Mouse (Mus musculus) CH12.LX (cell line): ENCODE measurements at regions not wholly inside any gene's neighbourhood (a gene's known extent, or its start where the extent isn't known, plus 50 kb on each side); places are given as distances from the start of the nearest gene placed in this dataset.

ENCODE experiments used
- DNase-seq: peaks from one replicate; pipeline ENCODE4 v3.0.0-alpha.2; 2013; ENCODE audit errors: extremely low read depth
- H3K27ac ChIP-seq: 2 replicates; pipeline ENCODE4 v1.5.1; 2012; ENCODE audit warnings: low read depth, mild to moderate bottlenecking, control low read depth, moderate library complexity; ENCODE audit not compliant: insufficient read depth
- H3K27me3 ChIP-seq: replicated peaks from 2 replicates; pipeline ENCODE3; 2012; ENCODE audit warnings: inconsistent platforms
- H3K36me3 ChIP-seq, 2 experiments: replicated peaks in 1 of 2; 2 replicates each; pipeline versions ENCODE3 to v1.6.1; 2012; ENCODE audit warnings: inconsistent platforms in 1 of 2, low read length in 1 of 2, mild to moderate bottlenecking in 1 of 2, mixed read lengths in 1 of 2, moderate library complexity in 1 of 2; ENCODE audit not compliant: control insufficient read depth in 1 of 2, insufficient read depth in 1 of 2
- H3K4me1 ChIP-seq, 2 experiments: 2 replicates each; pipeline ENCODE4 v1.6.1; 2012; ENCODE audit warnings: inconsistent platforms in 1 of 2, moderate library complexity in 1 of 2; ENCODE audit not compliant: insufficient read depth in 2 of 2, control insufficient read depth in 1 of 2
- H3K4me2 ChIP-seq: 2 replicates; pipeline ENCODE4 v1.6.1; 2012; ENCODE audit warnings: low read depth, mild to moderate bottlenecking, control low read depth; ENCODE audit not compliant: poor library complexity, insufficient read depth, severe bottlenecking
- H3K4me3 ChIP-seq, 3 experiments: fragments of 150-350 bp in 1 of 3; sonication (generic) in 1 of 3; replicated peaks in 1 of 3; 2 replicates each; pipeline versions ENCODE3 to v1.5.1; 2011 to 2012; ENCODE audit warnings: low read depth in 2 of 3, low read length in 2 of 3, mild to moderate bottlenecking in 2 of 3, moderate library complexity in 2 of 3, control low read depth in 1 of 3, improper control_type of control experiment in 1 of 3, inconsistent platforms in 1 of 3, mixed read lengths in 1 of 3; ENCODE audit not compliant: poor library complexity in 1 of 3
- H3K79me2 ChIP-seq: replicated peaks from 2 replicates; pipeline ENCODE4 v1.6.1; 2012; ENCODE audit warnings: mild to moderate bottlenecking, moderate library complexity; ENCODE audit not compliant: control insufficient read depth, poor library complexity, insufficient read depth, severe bottlenecking; ENCODE audit errors: extremely low read depth
- H3K9ac ChIP-seq: 2 replicates; pipeline ENCODE4 v1.6.1; 2012; ENCODE audit warnings: low read depth, mild to moderate bottlenecking, control low read depth, moderate library complexity; ENCODE audit not compliant: insufficient read depth
- H3K9me3 ChIP-seq: replicated peaks from 2 replicates; pipeline ENCODE3; 2012; ENCODE audit warnings: low read length, inconsistent platforms, mixed read lengths
- BHLHE40 ChIP-seq: IDR thresholded peaks from 2 replicates; pipeline ENCODE4 v1.6.1; 2011; ENCODE audit warnings: mild to moderate bottlenecking, low read depth, low read length, improper control_type of control experiment
- CHD1 ChIP-seq: IDR thresholded peaks from 2 replicates; pipeline ENCODE4 v1.6.1; 2012; ENCODE audit warnings: low read depth, low read length, improper control_type of control experiment, inconsistent platforms
- CTCF ChIP-seq, 2 experiments: IDR thresholded peaks in 1 of 2; conservative IDR thresholded peaks in 1 of 2; 2 replicates each; pipeline ENCODE4 v1.5.1; 2011 to 2012; ENCODE audit warnings: low read depth in 2 of 2, low read length in 2 of 2, improper control_type of control experiment in 1 of 2, inconsistent platforms in 1 of 2, mild to moderate bottlenecking in 1 of 2, moderate library complexity in 1 of 2
- E2F4 ChIP-seq: IDR thresholded peaks from 2 replicates; pipeline ENCODE4 v1.6.1; 2011; ENCODE audit warnings: low read depth, low read length, improper control_type of control experiment; ENCODE audit not compliant: insufficient replicate concordance
- ELF1 ChIP-seq: IDR thresholded peaks from 2 replicates; pipeline ENCODE4 v1.6.1; 2014; ENCODE audit warnings: low read depth, mild to moderate bottlenecking, inconsistent platforms, low read length, improper control_type of control experiment
- EP300 ChIP-seq: IDR thresholded peaks from 2 replicates; pipeline ENCODE4 v1.6.1; 2011; ENCODE audit warnings: low read length, improper control_type of control experiment
- GABPA ChIP-seq: IDR thresholded peaks from 2 replicates; pipeline ENCODE4 v1.6.1; 2012; ENCODE audit warnings: low read depth, low read length, improper control_type of control experiment, inconsistent platforms; ENCODE audit not compliant: insufficient replicate concordance
- IRF4 ChIP-seq: IDR thresholded peaks from 2 replicates; pipeline ENCODE4 v1.6.1; 2014; ENCODE audit warnings: low read depth, mild to moderate bottlenecking, inconsistent platforms, low read length, improper control_type of control experiment
- KAT2A ChIP-seq: IDR thresholded peaks from 2 replicates; pipeline ENCODE4 v1.6.1; 2012; ENCODE audit warnings: low read length, improper control_type of control experiment, inconsistent platforms; ENCODE audit not compliant: insufficient replicate concordance
- MAX ChIP-seq: IDR thresholded peaks from 2 replicates; pipeline ENCODE4 v1.6.1; 2011; ENCODE audit warnings: low read length, improper control_type of control experiment
- MAZ ChIP-seq: IDR thresholded peaks from 2 replicates; pipeline ENCODE4 v1.6.1; 2012; ENCODE audit warnings: low read depth, mild to moderate bottlenecking, inconsistent platforms, low read length, improper control_type of control experiment, moderate library complexity
- MYC ChIP-seq: IDR thresholded peaks from 2 replicates; pipeline ENCODE4 v1.6.1; 2011; ENCODE audit warnings: low read depth, mild to moderate bottlenecking, improper control_type of control experiment, low read length
- NRF1 ChIP-seq: IDR thresholded peaks from 2 replicates; pipeline ENCODE4 v1.6.1; 2014; ENCODE audit warnings: low read depth, mild to moderate bottlenecking, inconsistent platforms, low read length, improper control_type of control experiment, moderate library complexity
- POLR2A ChIP-seq: IDR thresholded peaks from 2 replicates; pipeline ENCODE4 v1.6.1; 2011; ENCODE audit warnings: low read depth, mild to moderate bottlenecking, improper control_type of control experiment, low read length
- POLR2AphosphoS2 ChIP-seq: IDR thresholded peaks from 2 replicates; pipeline ENCODE4 v1.6.1; 2011; ENCODE audit warnings: low read depth, low read length, improper control_type of control experiment
- RCOR1 ChIP-seq: conservative IDR thresholded peaks from 2 replicates; pipeline ENCODE4 v1.6.1; 2012; ENCODE audit warnings: low read depth, mild to moderate bottlenecking, inconsistent platforms, low read length, improper control_type of control experiment
- SIN3A ChIP-seq: IDR thresholded peaks from 2 replicates; pipeline ENCODE4 v1.6.1; 2012; ENCODE audit warnings: low read length, improper control_type of control experiment, inconsistent platforms
- TCF12 ChIP-seq: IDR thresholded peaks from 2 replicates; pipeline ENCODE4 v1.6.1; 2014; ENCODE audit warnings: low read depth, mild to moderate bottlenecking, inconsistent platforms, low read length, improper control_type of control experiment
- USF2 ChIP-seq: conservative IDR thresholded peaks from 2 replicates; pipeline ENCODE4 v1.6.1; 2011; ENCODE audit warnings: low read depth, low read length, improper control_type of control experiment
- ZKSCAN1 ChIP-seq: IDR thresholded peaks from 2 replicates; pipeline ENCODE4 v1.6.1; 2012; ENCODE audit warnings: low read depth, inconsistent platforms, low read length, improper control_type of control experiment, borderline replicate concordance
- ZNF384 ChIP-seq: IDR thresholded peaks from 2 replicates; pipeline ENCODE4 v1.6.1; 2012; ENCODE audit warnings: low read depth, low read length, improper control_type of control experiment, inconsistent platforms
- dilution Hi-C: fragments of 300-500 bp; cut with MboI; formaldehyde crosslinking; loops from 2 replicates; pipeline ENCODE4 v1.14.3; 2020; ENCODE audit warnings: low sequenced_read_pairs; ENCODE audit not compliant: extremely low pct_unique_long_range_greater_than_20kb, extremely low pct_ligation_motif_present
- in situ Hi-C: fragments of 300-500 bp; cut with MboI; formaldehyde crosslinking; loops from 3 replicates; pipeline ENCODE4 v1.14.3; 2019; ENCODE audit warnings: low sequenced_read_pairs, low pct_ligation_motif_present, low pct_unique_long_range_greater_than_20kb, mixed read lengths

DNA sequence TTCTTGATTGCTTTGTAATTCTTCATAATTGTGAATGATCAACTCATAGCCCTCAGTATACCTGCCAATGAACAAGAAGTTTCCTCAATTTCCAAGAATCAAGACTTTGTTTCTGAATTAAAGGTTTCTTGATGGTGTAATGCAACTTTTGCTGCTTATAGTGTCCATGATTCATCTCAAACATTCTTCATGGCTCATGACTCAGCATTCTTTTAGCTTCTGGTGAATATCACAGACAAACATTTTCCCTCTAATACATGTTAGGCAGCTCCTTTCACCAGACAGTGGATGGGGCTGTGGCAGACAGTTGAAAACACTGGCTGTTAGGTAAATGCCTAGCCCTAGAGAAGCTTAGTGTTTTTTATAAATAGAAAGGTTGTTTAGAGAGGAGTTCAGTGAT is 686.5 kb upstream of the Igfbp3 start:
- no peaks in the 10 kb centered on the region for H3K79me2 ChIP-seq
- no peak for DNase-seq
- H3K9ac ChIP-seq = no peak overlapping the region
- TF ChIP-seq ZKSCAN1 (no peak), CTCF (conservative IDR thresholded peaks at IDR 0.05 in 1 of 2, IDR thresholded peaks at IDR 0.05 in 1 of 2; ENCODE audit: low read depth in 2 of 2, low read length in 2 of 2) (no peak), MAZ (no peak), ELF1 (no peak), SIN3A (no peak), USF2 (no peak), CHD1 (no peak), BHLHE40 (no peak), E2F4 (no peak), NRF1 (no peak), RCOR1 (no peak), POLR2AphosphoS2 (no peak), IRF4 (no peak), KAT2A (no peak), EP300 (no peak)
- TF ChIP-seq, all 38 proteins: peak for 0
- H3K9me3 ChIP-seq = peaks cover 51% of the 10 kb centered on the region
- no peaks in the 10 kb centered on the region for H3K27me3 ChIP-seq
- H3K4me1 ChIP-seq = no peaks in the 10 kb centered on the region
- no peak overlapping the region for H3K27ac ChIP-seq
- dilution Hi-C loops (no loop called here), in situ Hi-C loops (no loop called here)
- H3K4me2 ChIP-seq = no peak overlapping the region
- H3K36me3 ChIP-seq = no peaks in the 10 kb centered on the region
- H3K4me3 ChIP-seq = no peak overlapping the region

DNA sequence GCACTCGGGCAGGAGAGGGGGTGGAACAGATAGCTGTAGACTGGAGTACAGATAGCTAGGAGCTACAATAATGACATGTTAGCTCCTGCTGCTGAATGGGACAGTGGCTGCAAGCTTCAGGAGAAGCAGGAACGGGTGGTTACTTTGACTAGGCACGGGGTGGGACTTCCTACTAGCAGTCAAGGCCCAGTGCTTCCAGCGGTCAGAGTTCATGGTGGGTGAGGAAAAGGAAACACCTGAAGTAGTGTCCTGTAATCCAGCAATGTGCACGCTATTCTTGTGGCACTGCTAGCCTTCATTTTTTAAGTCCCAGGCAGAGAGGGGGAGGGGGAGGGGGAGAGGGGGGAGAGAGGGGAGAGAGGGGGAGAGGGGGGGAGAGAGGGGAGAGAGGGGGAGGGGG is 684.5 kb upstream of the Igfbp3 start:
- no peaks in the 10 kb centered on the region for H3K4me1 ChIP-seq
- DNase-seq = no peak
- H3K9me3 ChIP-seq = peaks cover 62% of the 10 kb centered on the region
- H3K9ac ChIP-seq = no peak overlapping the region
- in situ Hi-C loops (no loop called here), dilution Hi-C loops (no loop called here)
- no peak overlapping the region for H3K4me3 ChIP-seq
- H3K27ac ChIP-seq = no peak overlapping the region
- TF ChIP-seq TCF12 = no peak
- no peak for TF ChIP-seq POLR2A
- no peak for TF ChIP-seq GABPA
- no peak for TF ChIP-seq IRF4
- no peak for TF ChIP-seq ZNF384
- TF ChIP-seq ELF1 = no peak
- TF ChIP-seq ZKSCAN1 = no peak
- TF ChIP-seq MYC = no peak
- TF ChIP-seq MAX = no peak
- no peak for TF ChIP-seq SIN3A
- no peaks in the 10 kb centered on the region for H3K79me2 ChIP-seq
- no peak overlapping the region for H3K4me2 ChIP-seq
- H3K27me3 ChIP-seq = no peaks in the 10 kb centered on the region
- H3K36me3 ChIP-seq = no peaks in the 10 kb centered on the region
